Mouse (Mus musculus) limb, embryonic 14.5 days (tissue): ENCODE data around the gene Klhl12. TPM values are rescaled to one million over a fixed set of nuclear protein-coding genes. Genes with fewer than 3 reads are reported as not detected.
"Not testable (repeated sequence)": the region's sequence is repeated elsewhere in the genome, so short reads cannot be mapped to it uniquely, and the experiment has no call there.

ENCODE experiments used
- ATAC-seq: fragments of 200-750 bp; cut with Nextera tagmentation; 2 replicates; pipeline ENCODE4 v1.8.0; 2017; ENCODE audit warnings: low read depth, moderate number of reproducible peaks, moderate TSS enrichment; ENCODE audit not compliant: low FRiP score
- DNase-seq: peaks from one replicate; pipeline ENCODE4 v3.0.0-alpha.2; 2015; ENCODE audit warnings: low spot score
- H3K27ac ChIP-seq: fragments of 300-500 bp; sonication (generic); replicated peaks from 2 replicates; pipeline ENCODE4 v1.5.1; 2014; ENCODE audit warnings: low read depth, mild to moderate bottlenecking, low read length, moderate library complexity, mixed read lengths
- H3K27me3 ChIP-seq: fragments of 300-500 bp; sonication (generic); 2 replicates; pipeline ENCODE4 v1.6.1; 2014; ENCODE audit warnings: low read length, mixed read lengths; ENCODE audit not compliant: control insufficient read depth, insufficient read depth
- H3K36me3 ChIP-seq: fragments of 300-500 bp; sonication (generic); 2 replicates; pipeline ENCODE4 v1.6.1; 2014; ENCODE audit warnings: mild to moderate bottlenecking, low read length, moderate library complexity, mixed read lengths; ENCODE audit not compliant: control insufficient read depth, insufficient read depth
- H3K4me1 ChIP-seq: fragments of 300-500 bp; sonication (generic); 2 replicates; pipeline ENCODE4 v1.6.1; 2014; ENCODE audit warnings: antibody characterized with exemption, low read length, mixed read lengths; ENCODE audit not compliant: control insufficient read depth, insufficient read depth
- H3K4me2 ChIP-seq: fragments of 300-500 bp; sonication (generic); replicated peaks from 2 replicates; pipeline ENCODE4 v1.6.1; 2014; ENCODE audit warnings: low read depth, mild to moderate bottlenecking, low read length, moderate library complexity; ENCODE audit not compliant: severe bottlenecking
- H3K4me3 ChIP-seq: fragments of 300-500 bp; sonication (generic); replicated peaks from 2 replicates; pipeline ENCODE4 v1.5.1; 2014; ENCODE audit warnings: low read length
- H3K9ac ChIP-seq: fragments of 300-500 bp; sonication (generic); 2 replicates; pipeline ENCODE4 v1.6.1; 2014; ENCODE audit warnings: mild to moderate bottlenecking, low read depth, low read length, moderate library complexity; ENCODE audit not compliant: severe bottlenecking
- H3K9me3 ChIP-seq: fragments of 300-500 bp; sonication (generic); 2 replicates; pipeline ENCODE4 v1.6.1; 2016; ENCODE audit warnings: low read length; ENCODE audit not compliant: control insufficient read depth
- POLR2A ChIP-seq: fragments of 200-500 bp; IDR thresholded peaks from 2 replicates; pipeline ENCODE4 v1.8.0; 2012; ENCODE audit warnings: inconsistent platforms, mild to moderate bottlenecking, moderate library complexity, borderline replicate concordance; ENCODE audit not compliant: insufficient read depth, insufficient read length; ENCODE audit errors: extremely low read depth
- WGBS: fragments of 180-500 bp; shearing (Covaris S2); extraction: QIAGEN DNeasy Blood & Tissue Kit; methylation state at CpG from one replicate; pipeline ENCODE4 v1.1.7; 2014; 5-methylcytosine and 5-hydroxymethylcytosine counted together
- polyA plus RNA-seq, 2 experiments: library from polyadenylated mRNA; depleted of rRNA in 1 of 2; stranded (reverse) in 1 of 2; unstranded in 1 of 2; fragments of >200 nt; fragmentation: Nextera tagmentation in 1 of 2; extraction: Ambion mirVana in 1 of 2; gene quantifications; 2 replicates each; pipeline versions ENCODE4 v1.2.1 to v1.2.3; 2012 to 2014

Klhl12 gene
- polyA plus RNA-seq, 2 experiments = 19.3 to 21.6 TPM

DNA sequence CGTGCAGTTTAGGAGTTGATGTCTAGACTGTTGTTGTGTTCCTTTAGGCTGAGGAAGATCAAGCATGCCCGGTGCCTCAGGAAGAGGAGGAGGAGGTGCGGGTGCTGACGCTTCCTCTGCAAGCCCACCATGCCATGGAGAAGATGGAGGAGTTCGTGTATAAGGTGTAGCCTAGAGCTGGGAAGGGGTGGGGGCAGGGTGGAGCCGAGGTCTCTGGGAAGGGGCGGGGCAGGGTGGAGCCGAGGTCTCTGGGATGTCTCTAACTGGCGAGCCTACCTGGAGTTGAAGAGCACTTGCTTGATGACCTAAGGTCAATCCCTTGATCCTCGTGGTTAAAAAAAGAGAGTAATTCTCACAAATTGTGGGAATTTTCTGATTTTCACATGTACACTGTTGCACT lies 31.4 kb upstream of the Klhl12 start:
- DNase-seq (no peak), ATAC-seq (no peak)
- WGBS = 68% methylated on average over 10 of the region's 10 CpGs
- H3K9ac ChIP-seq = no peak overlapping the region
- no peaks in the 10 kb centered on the region for H3K9me3 ChIP-seq
- H3K4me1 ChIP-seq = peaks cover 8% of the 10 kb centered on the region
- TF ChIP-seq POLR2A = no peak
- H3K4me3 ChIP-seq = no peak overlapping the region
- no peaks in the 10 kb centered on the region for H3K27me3 ChIP-seq
- H3K27ac ChIP-seq = no peak overlapping the region
- H3K36me3 ChIP-seq = peaks cover 63% of the 10 kb centered on the region
- H3K4me2 ChIP-seq = no peak overlapping the region

DNA sequence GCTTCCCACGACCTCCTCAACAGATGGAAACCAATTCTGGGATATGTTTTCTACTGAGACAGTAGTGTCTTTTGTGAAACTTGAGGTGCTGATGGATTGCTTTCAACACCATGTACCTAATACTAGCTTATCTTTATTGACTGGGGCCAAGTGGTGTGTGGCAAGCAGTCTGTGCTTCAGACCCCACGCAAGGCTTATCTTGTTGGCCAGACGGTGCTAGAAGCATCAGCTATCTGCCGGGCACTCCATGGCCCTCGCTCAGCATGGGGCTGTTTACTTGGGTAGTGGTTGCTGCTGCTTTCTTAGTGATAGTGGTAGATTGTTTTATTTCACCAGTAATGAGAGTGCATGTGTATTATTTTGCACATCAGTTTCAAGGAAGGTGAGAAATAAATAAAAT lies 29.0 kb upstream of the Klhl12 start:
- Histone ChIP-seq H3K27me3 (no peaks in the 10 kb centered on the region), H3K4me1 (no peaks in the 10 kb centered on the region), H3K4me3 (no peak overlapping the region), H3K9ac (no peak overlapping the region), H3K4me2 (no peak overlapping the region), H3K27ac (no peak overlapping the region), H3K36me3 (peaks cover 86% of the 10 kb centered on the region), H3K9me3 (no peaks in the 10 kb centered on the region)
- no peak for TF ChIP-seq POLR2A
- WGBS = 83% methylated on average over 5 of the region's 5 CpGs
- ATAC-seq (no peak), DNase-seq (no peak)

DNA sequence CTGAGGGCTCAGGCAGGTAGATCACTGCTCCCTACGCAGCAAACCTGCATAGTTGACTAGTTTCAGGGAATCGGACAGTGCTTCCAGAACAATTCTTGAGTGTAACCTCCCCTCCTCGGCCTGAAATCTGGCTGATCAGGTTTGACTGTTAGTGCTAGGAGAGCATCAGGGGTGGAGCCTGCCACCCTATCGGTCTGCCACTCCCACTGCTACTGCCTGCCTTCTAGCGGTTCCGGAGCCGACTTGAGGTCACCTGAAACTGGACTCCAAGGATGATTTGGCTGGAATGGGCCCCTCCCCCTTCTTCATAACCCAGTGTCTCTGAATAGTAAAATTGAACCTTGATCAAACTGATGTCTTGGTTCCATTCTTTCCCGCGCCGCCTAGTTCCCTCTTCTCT lies 22.3 kb upstream of the Klhl12 start:
- H3K9ac ChIP-seq = no peak overlapping the region
- no peaks in the 10 kb centered on the region for H3K4me1 ChIP-seq
- no peak overlapping the region for H3K4me2 ChIP-seq
- no peak overlapping the region for H3K27ac ChIP-seq
- no peak for ATAC-seq
- no peak for TF ChIP-seq POLR2A
- H3K4me3 ChIP-seq = no peak overlapping the region
- H3K27me3 ChIP-seq = no peaks in the 10 kb centered on the region
- WGBS = 83% methylated on average over 10 of the region's 10 CpGs
- peaks cover 53% of the 10 kb centered on the region for H3K36me3 ChIP-seq
- no peaks in the 10 kb centered on the region for H3K9me3 ChIP-seq
- no peak for DNase-seq

DNA sequence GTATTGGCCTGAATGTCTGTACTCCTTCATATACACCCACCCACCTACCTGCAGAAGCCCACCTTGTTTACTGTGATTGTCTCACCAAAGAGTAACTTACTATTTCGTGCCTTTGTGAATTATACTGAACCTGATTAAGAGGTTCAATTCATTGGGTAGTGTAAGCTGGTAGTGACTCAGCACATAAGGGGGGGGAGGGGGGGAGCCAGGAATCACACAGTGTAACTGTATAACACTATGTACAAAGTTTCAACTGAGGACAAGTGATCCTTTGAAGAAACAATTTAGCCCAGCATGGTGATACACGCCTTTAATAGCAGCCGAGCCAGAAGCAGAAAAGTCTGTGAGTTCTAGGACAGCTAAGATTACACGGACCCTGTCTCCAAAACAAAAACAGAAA lies 21.9 kb upstream of the Klhl12 start:
- no peak for DNase-seq
- Histone ChIP-seq H3K36me3 (peaks cover 48% of the 10 kb centered on the region), H3K27ac (no peak overlapping the region), H3K9ac (no peak overlapping the region), H3K4me3 (no peak overlapping the region), H3K4me1 (no peaks in the 10 kb centered on the region), H3K4me2 (no peak overlapping the region), H3K9me3 (no peaks in the 10 kb centered on the region), H3K27me3 (no peaks in the 10 kb centered on the region)
- ATAC-seq = no peak
- TF ChIP-seq POLR2A = no peak
- WGBS = 94% methylated on average over 4 of the region's 4 CpGs

DNA sequence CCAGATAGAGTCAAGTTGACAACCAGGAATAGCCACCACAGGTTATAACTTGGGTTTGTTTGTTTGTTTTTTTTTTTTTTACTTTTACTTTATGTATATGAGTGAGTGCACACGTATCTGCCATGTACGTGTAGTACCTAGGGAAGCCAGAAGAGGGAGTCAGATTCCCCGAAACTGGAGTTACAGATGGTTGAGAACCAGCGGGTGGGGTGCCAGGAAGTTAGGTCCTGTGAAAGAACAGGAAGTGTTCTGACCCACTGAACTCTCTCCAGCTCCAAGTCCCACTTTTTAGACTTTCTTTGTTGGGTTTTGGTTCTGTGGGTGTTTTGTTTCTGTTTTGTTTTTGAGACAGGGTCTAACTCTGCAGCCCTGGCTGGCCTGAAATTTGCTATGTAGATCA lies 19.9 kb upstream of the Klhl12 start:
- H3K27ac ChIP-seq = no peak overlapping the region
- H3K4me1 ChIP-seq = no peaks in the 10 kb centered on the region
- H3K36me3 ChIP-seq = peaks cover 30% of the 10 kb centered on the region
- H3K9ac ChIP-seq = no peak overlapping the region
- 37% methylated on average over 4 of the region's 4 CpGs for WGBS
- DNase-seq (no peak), ATAC-seq (no peak)
- H3K27me3 ChIP-seq = no peaks in the 10 kb centered on the region
- H3K9me3 ChIP-seq = no peaks in the 10 kb centered on the region
- H3K4me2 ChIP-seq = no peak overlapping the region
- H3K4me3 ChIP-seq = no peak overlapping the region
- TF ChIP-seq POLR2A = no peak

DNA sequence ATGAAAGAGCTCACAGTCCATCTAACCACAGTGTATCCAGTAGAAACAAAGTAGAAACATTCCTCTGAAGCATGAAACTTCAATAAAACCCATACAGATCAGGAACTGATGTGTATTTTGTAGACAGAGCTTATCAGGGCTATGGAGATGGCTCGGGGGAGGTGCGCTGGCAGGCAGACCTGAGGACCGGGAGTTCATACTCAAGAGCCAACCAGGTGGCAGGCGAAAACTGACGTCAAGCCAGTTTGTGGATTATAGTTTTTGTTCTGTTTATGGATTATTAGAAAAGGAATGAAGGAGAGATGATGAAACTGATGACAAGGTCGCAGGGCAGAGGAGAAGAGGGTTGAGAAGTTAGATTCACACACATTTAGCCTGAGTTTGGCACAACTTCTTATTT lies 14.9 kb upstream of the Klhl12 start:
- no peak for TF ChIP-seq POLR2A

DNA sequence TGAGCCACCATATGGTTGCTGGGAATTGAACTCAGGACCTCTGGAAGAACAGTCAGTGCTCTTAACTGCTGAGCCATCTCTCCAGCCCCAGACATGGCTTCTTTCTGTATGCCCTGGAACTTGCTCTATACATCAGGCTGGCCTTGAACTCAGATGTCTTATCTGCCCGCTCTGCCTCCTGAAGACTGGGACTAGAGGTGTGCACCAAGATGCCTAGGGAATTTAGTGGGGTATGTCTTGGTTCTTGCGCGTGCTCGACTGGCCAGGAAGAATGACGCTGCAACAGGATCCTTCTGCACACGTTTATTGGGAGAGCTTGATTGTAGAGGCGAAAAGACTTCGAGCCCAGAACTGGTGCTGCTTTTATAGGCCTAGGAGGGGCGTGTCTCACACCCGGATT lies 13.6 kb upstream of the Klhl12 start:
- not testable (repeated sequence) for H3K4me2 ChIP-seq, H3K9me3 ChIP-seq, DNase-seq, H3K27me3 ChIP-seq, H3K4me1 ChIP-seq, H3K4me3 ChIP-seq, H3K36me3 ChIP-seq, H3K27ac ChIP-seq, H3K9ac ChIP-seq, ATAC-seq
- 89% methylated on average over 6 of the region's 10 CpGs for WGBS

More for the DNA sequence above, 14.9 kb upstream of the Klhl12 start:
- ATAC-seq (no peak), DNase-seq (no peak)
- no peak overlapping the region for H3K9ac ChIP-seq
- no peaks in the 10 kb centered on the region for H3K27me3 ChIP-seq
- H3K4me3 ChIP-seq = no peak overlapping the region
- no peak overlapping the region for H3K4me2 ChIP-seq
- H3K9me3 ChIP-seq = no peaks in the 10 kb centered on the region
- no peaks in the 10 kb centered on the region for H3K4me1 ChIP-seq
- 84% methylated on average over 6 of the region's 6 CpGs for WGBS
- no peak overlapping the region for H3K27ac ChIP-seq
- H3K36me3 ChIP-seq = no peaks in the 10 kb centered on the region
